Mouse (Mus musculus): Measurements from ENCODE around the gene Tmcc3. TPM values are rescaled to one million over a fixed set of nuclear protein-coding genes. Genes with fewer than 3 reads are reported as not detected.
A peak's percentile ranks its signal among the peaks of the same experiment; 100 is the strongest.

Gene Tmcc3
- total and polyA plus RNA-seq, 3 experiments = 15.3 to 35.1 (median 29.8) TPM

GRCm38 (mm10) chr10:94489509-94489908 lies 177.8 kb downstream of the Tmcc3 start:
- no peaks in the 10 kb centered on the region for H3K27me3 ChIP-seq (ENCODE audit: control insufficient read depth, insufficient read depth, low read length)
- no peak overlapping the region for H3K4me3 ChIP-seq
- peaks cover 21% of the 10 kb centered on the region for H3K36me3 ChIP-seq (ENCODE audit: control insufficient read depth, insufficient read depth, low read length)
- 64% methylated on average over 4 of the region's 4 CpGs for WGBS
- H3K9ac ChIP-seq (ENCODE audit: low read depth, low read length) = no peak overlapping the region
- peaks cover 12% of the 10 kb centered on the region for H3K4me1 ChIP-seq (ENCODE audit: control insufficient read depth, insufficient read depth, low read length)
- H3K27ac ChIP-seq = no peak overlapping the region; the same call in 1 of the 2 replicates
- no peak for DNase-seq
- no peak for TF ChIP-seq EP300 (IDR thresholded peaks at IDR 0.05; ENCODE audit: insufficient read depth, low read depth, low read length)
- no peak for TF ChIP-seq CTCF (IDR thresholded peaks at IDR 0.05)
- no peak for TF ChIP-seq POLR2A (IDR thresholded peaks at IDR 0.05; ENCODE audit: insufficient read depth, low read depth, low read length)
- intact Hi-C loops (cut with DNase I) = no loop called here
- no peaks in the 10 kb centered on the region for H3K79me2 ChIP-seq (replicated peaks; ENCODE audit: control insufficient read depth, insufficient read depth, low read length)

DNA sequence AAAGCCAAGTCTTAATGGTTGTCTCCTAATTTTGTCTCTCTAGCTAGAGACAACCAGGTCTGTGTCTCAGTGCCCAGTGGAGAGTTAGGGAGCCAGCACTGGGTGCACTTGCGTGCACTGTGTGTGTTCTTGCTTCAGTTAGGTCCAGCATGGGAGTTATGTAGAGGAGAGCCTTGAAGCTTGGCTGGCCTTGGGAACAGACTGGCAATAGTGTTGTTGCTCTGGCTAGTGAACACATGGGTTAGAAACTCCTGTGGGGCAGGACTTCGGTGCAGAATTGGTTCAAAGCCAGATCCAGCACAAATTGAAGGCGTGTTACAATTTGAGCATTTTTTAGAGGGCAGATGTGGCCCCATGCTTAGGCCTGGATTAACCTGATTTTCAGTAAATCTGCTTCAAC lies 179.3 kb downstream of the Tmcc3 start:
- WGBS = 91% methylated on average over 3 of the region's 3 CpGs
- Histone ChIP-seq H3K27ac (no peak overlapping the region), H3K4me1 (ENCODE audit: control insufficient read depth, insufficient read depth, low read length) (peaks cover 14% of the 10 kb centered on the region), H3K9ac (ENCODE audit: low read depth, low read length) (no peak overlapping the region), H3K4me3 (no peak overlapping the region), H3K79me2 (replicated peaks; ENCODE audit: control insufficient read depth, insufficient read depth, low read length) (no peaks in the 10 kb centered on the region), H3K27me3 (ENCODE audit: control insufficient read depth, insufficient read depth, low read length) (no peaks in the 10 kb centered on the region), H3K36me3 (ENCODE audit: control insufficient read depth, insufficient read depth, low read length) (peaks cover 10% of the 10 kb centered on the region)
- peak in 1 of 2 experiments; percentile 2 for DNase-seq
- intact Hi-C loops (cut with DNase I) = no loop called here
- no peak for TF ChIP-seq EP300 (IDR thresholded peaks at IDR 0.05; ENCODE audit: insufficient read depth, low read depth, low read length)
- TF ChIP-seq POLR2A (IDR thresholded peaks at IDR 0.05; ENCODE audit: insufficient read depth, low read depth, low read length) = no peak
- TF ChIP-seq CTCF (IDR thresholded peaks at IDR 0.05) = no peak

GRCm38 (mm10) chr10:94494403-94494846 lies 182.7 kb downstream of the Tmcc3 start:
- Histone ChIP-seq H3K27me3 (ENCODE audit: control insufficient read depth, insufficient read depth, low read length) (no peaks in the 10 kb centered on the region), H3K4me1 (ENCODE audit: control insufficient read depth, insufficient read depth, low read length) (peaks cover 10% of the 10 kb centered on the region), H3K79me2 (replicated peaks; ENCODE audit: control insufficient read depth, insufficient read depth, low read length) (no peaks in the 10 kb centered on the region), H3K9ac (ENCODE audit: low read depth, low read length) (no peak overlapping the region), H3K36me3 (ENCODE audit: control insufficient read depth, insufficient read depth, low read length) (peaks cover 5% of the 10 kb centered on the region; the same call in 1 of the 2 replicates), H3K27ac (peak overlapping the region; percentile 31; the same call in 1 of the 2 replicates), H3K4me3 (no peak overlapping the region)
- TF ChIP-seq POLR2A (IDR thresholded peaks at IDR 0.05; ENCODE audit: insufficient read depth, low read depth, low read length) (peak; percentile 38; the same call in 1 of the 2 replicates), CTCF (IDR thresholded peaks at IDR 0.05) (no peak)
- 9% methylated on average over 8 of the region's 8 CpGs for WGBS
- peak; percentile 52 to 64 for DNase-seq
- intact Hi-C loops (cut with DNase I) = no loop called here

DNA sequence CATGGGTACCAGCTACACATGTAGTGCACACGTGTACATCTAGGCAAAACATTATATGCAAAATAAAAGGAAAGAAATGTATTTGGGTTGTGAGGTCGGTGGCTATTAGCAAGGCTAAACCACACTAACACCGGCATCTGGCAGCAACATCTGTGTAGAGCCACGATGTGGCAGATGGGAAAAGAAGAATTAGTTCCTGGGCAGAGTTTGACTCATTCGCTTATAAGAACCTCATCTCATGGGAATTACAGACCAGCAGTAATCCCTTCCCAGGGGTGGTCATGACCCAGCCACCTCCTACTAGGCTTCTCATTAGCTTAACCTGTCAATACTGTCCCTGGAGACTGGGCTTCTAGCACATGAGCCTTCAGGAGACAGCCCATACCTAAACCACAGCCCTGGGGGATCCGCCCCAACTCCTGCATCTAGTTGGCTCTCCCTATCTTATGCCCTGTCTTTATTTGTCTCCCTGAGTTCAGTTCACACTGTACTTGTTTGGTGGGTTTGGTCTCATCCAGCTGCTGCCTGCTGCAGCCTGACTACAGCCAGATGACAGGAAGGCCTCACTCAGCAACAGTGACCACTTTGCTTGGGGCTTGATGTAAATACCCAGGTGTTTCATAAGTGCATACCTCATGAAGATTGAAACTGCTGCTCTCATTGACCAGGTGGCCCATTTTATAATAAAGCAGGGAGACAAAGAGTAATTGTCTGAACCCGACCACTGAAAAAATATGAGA lies 183.9 kb downstream of the Tmcc3 start:
- Histone ChIP-seq H3K79me2 (replicated peaks; ENCODE audit: control insufficient read depth, insufficient read depth, low read length) (no peaks in the 10 kb centered on the region), H3K36me3 (ENCODE audit: control insufficient read depth, insufficient read depth, low read length) (peaks cover 5% of the 10 kb centered on the region; the same call in 1 of the 2 replicates), H3K27ac (no peak overlapping the region; the same call in 1 of the 2 replicates), H3K4me3 (no peak overlapping the region), H3K27me3 (ENCODE audit: control insufficient read depth, insufficient read depth, low read length) (no peaks in the 10 kb centered on the region), H3K4me1 (ENCODE audit: control insufficient read depth, insufficient read depth, low read length) (peaks cover 10% of the 10 kb centered on the region), H3K9ac (ENCODE audit: low read depth, low read length) (no peak overlapping the region)
- no peak for TF ChIP-seq CTCF (IDR thresholded peaks at IDR 0.05)
- TF ChIP-seq EP300 (IDR thresholded peaks at IDR 0.05; ENCODE audit: insufficient read depth, low read depth, low read length) = no peak
- no peak for TF ChIP-seq POLR2A (IDR thresholded peaks at IDR 0.05; ENCODE audit: insufficient read depth, low read depth, low read length)
- WGBS = 87% methylated on average over 7 of the region's 7 CpGs
- intact Hi-C loops (cut with DNase I) = loop anchor here (2.0 kb wide), 1 partner anchor 13 kb away; no protein-coding TSS in a partner anchor
- peak in 1 of 2 experiments; percentile 2 for DNase-seq

DNA sequence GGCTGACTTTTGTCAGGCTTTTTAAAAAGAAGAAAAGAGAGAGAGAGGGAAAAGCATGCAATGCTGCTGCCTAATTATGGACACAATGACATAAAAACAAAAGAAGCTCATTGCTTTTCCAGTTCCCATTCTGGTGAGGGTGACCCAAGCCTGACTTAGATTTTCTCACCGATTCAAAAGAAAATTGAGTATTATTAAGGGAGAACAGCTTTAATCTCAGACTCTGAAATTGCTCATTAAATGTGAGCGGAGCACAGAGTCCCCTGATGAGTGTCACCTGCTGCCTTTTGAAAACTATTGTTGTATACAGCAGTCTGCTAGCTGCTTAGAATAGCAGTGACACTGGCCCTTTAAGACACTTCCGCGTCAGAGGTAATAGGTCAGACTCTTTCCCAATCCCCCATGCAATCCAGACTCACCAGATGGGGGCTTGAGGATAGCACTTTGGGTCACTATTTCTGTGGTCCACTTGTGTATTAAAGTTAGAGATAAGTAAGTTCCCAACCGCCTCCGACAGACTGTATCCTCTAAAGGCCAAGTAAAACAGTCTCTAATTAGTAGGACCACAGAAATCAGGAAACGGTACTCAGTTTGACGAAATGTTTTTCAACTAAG lies 185.2 kb downstream of the Tmcc3 start:
- intact Hi-C loops (cut with DNase I) = loop anchor here (2.0 kb wide), 1 partner anchor 14 kb away; no protein-coding TSS in a partner anchor
- Histone ChIP-seq H3K79me2 (replicated peaks; ENCODE audit: control insufficient read depth, insufficient read depth, low read length) (no peaks in the 10 kb centered on the region), H3K4me1 (ENCODE audit: control insufficient read depth, insufficient read depth, low read length) (peaks cover 10% of the 10 kb centered on the region), H3K4me3 (no peak overlapping the region), H3K36me3 (ENCODE audit: control insufficient read depth, insufficient read depth, low read length) (peaks cover 5% of the 10 kb centered on the region; the same call in 1 of the 2 replicates), H3K27ac (peak overlapping the region; percentile 52), H3K27me3 (ENCODE audit: control insufficient read depth, insufficient read depth, low read length) (no peaks in the 10 kb centered on the region), H3K9ac (ENCODE audit: low read depth, low read length) (no peak overlapping the region)
- TF ChIP-seq CTCF (IDR thresholded peaks at IDR 0.05) = no peak
- no peak for TF ChIP-seq EP300 (IDR thresholded peaks at IDR 0.05; ENCODE audit: insufficient read depth, low read depth, low read length)
- no peak for TF ChIP-seq POLR2A (IDR thresholded peaks at IDR 0.05; ENCODE audit: insufficient read depth, low read depth, low read length)
- 59% methylated on average over 8 of the region's 8 CpGs for WGBS
- DNase-seq = peak in 1 of 2 experiments; percentile 2
